ENCODE assay signal across 10 mouse cellular contexts in the genomic region with DNA sequence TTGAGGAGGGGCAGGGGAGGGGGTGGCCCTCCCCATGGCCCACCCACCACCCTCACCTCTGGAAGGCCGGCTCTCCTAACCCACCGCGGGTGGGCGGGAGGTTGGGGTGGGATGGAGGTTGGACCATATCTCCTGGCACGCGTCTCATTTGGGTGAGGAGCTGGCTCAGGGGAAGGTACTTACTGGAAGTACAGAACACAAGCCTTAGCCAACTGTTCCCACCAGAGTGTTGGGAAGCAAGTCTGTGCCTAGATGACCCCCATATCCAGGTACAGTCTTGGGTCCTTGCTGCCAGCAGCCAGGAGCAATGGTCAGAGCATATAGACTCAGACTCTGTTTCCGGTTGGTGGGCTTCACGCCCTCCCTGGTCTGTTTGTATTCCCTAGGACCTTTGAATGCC. TPM values are rescaled to one million over a fixed set of nuclear protein-coding genes. Genes with fewer than 3 reads are reported as not detected.
DNase-seq lines count a peak whose midpoint lies in the region; ATAC-seq lines count a peak whose summit lies in the region.
"Had no signal": no experiment of that assay in that cellular context is flagged by ENCODE, and none has a peak within 500 bp of the region (broad histone marks: within the 10 kb centered on the region; RNA-seq: fewer than 3 reads in every experiment).

No protein-coding gene starts in this region.

- H3K36me3 ChIP-seq in kidney, embryonic 16.5 days (ENCODE audit: insufficient read depth, low read length): no peaks in the 10 kb centered on the region
- peaks cover 4% of the 10 kb centered on the region; the same call in 1 of the 2 replicates for H3K36me3 ChIP-seq in forebrain, embryonic 11.5 days (ENCODE audit: control insufficient read depth, insufficient read depth, low read length)
- no peaks in the 10 kb centered on the region for H3K36me3 ChIP-seq in hindbrain, embryonic 14.5 days (replicated peaks; ENCODE audit: control insufficient read depth, insufficient read depth)
- H3K36me3 ChIP-seq in midbrain, embryonic 16.5 days (ENCODE audit: control insufficient read depth, insufficient read depth, low read length): no peaks in the 10 kb centered on the region
- H3K36me3 ChIP-seq: G1E had no signal

- 18% methylated on average over 8 of the region's 8 CpGs for WGBS in kidney, embryonic 16.5 days
- WGBS in forebrain, embryonic 11.5 days: 4% methylated on average over 8 of the region's 8 CpGs
- WGBS in hindbrain, embryonic 14.5 days: 6% methylated on average over 8 of the region's 8 CpGs
- WGBS in midbrain, embryonic 16.5 days: 10% methylated on average over 8 of the region's 8 CpGs

- H3K9me3 ChIP-seq in kidney, embryonic 16.5 days (ENCODE audit: low read length): no peaks in the 10 kb centered on the region
- no peaks in the 10 kb centered on the region for H3K9me3 ChIP-seq in forebrain, embryonic 11.5 days (ENCODE audit: control insufficient read depth, low read length)
- no peaks in the 10 kb centered on the region for H3K9me3 ChIP-seq in hindbrain, embryonic 14.5 days (ENCODE audit: control insufficient read depth, low read length)
- no peaks in the 10 kb centered on the region for H3K9me3 ChIP-seq in midbrain, embryonic 16.5 days (replicated peaks; ENCODE audit: control insufficient read depth, low read length, poor library complexity, severe bottlenecking)

- peaks cover 33% of the 10 kb centered on the region for H3K4me1 ChIP-seq in kidney, embryonic 16.5 days (ENCODE audit: insufficient read depth, low read length)
- H3K4me1 ChIP-seq in forebrain, embryonic 11.5 days (replicated peaks; ENCODE audit: control insufficient read depth, insufficient read depth, low read length): peaks cover 48% of the 10 kb centered on the region
- H3K4me1 ChIP-seq in hindbrain, embryonic 14.5 days (replicated peaks; ENCODE audit: control insufficient read depth, insufficient read depth, low read length): peaks cover 51% of the 10 kb centered on the region
- peaks cover 50% of the 10 kb centered on the region for H3K4me1 ChIP-seq in midbrain, embryonic 16.5 days (ENCODE audit: control insufficient read depth, insufficient read depth, low read length)

- no peak overlapping the region for H3K27ac ChIP-seq in kidney, embryonic 16.5 days (ENCODE audit: low read length)
- peak overlapping the region; percentile 70 for H3K27ac ChIP-seq in forebrain, embryonic 11.5 days (ENCODE audit: low read depth, low read length)
- H3K27ac ChIP-seq in hindbrain, embryonic 14.5 days: no peak overlapping the region
- no peak overlapping the region for H3K27ac ChIP-seq in midbrain, embryonic 16.5 days (ENCODE audit: low read length)
- H3K27ac ChIP-seq: layer of hippocampus, adult 2 months had no signal

- H3K4me2 ChIP-seq in kidney, embryonic 16.5 days (replicated peaks; ENCODE audit: low read depth, low read length): peak overlapping the region; percentile 25
- H3K4me2 ChIP-seq in forebrain, embryonic 11.5 days (ENCODE audit: low read depth, low read length, severe bottlenecking): peak overlapping the region; percentile 40
- peak overlapping the region; percentile 38 for H3K4me2 ChIP-seq in hindbrain, embryonic 14.5 days (replicated peaks)
- peak overlapping the region; percentile 26; the same call in 1 of the 2 replicates for H3K4me2 ChIP-seq in midbrain, embryonic 16.5 days (ENCODE audit: low read length)

- peaks cover 90% of the 10 kb centered on the region for H3K27me3 ChIP-seq in kidney, embryonic 16.5 days (ENCODE audit: insufficient read depth, low read length)
- H3K27me3 ChIP-seq in forebrain, embryonic 11.5 days (ENCODE audit: control insufficient read depth, insufficient read depth, low read length): peaks cover 38% of the 10 kb centered on the region
- peaks cover 20% of the 10 kb centered on the region for H3K27me3 ChIP-seq in hindbrain, embryonic 14.5 days (ENCODE audit: control insufficient read depth, insufficient read depth, low read length)
- peaks cover 7% of the 10 kb centered on the region; the same call in 1 of the 2 replicates for H3K27me3 ChIP-seq in midbrain, embryonic 16.5 days (ENCODE audit: control insufficient read depth, insufficient read depth, low read depth, low read length)

- no peak for ATAC-seq in kidney, embryonic 16.5 days (ENCODE audit: low FRiP score, low TSS enrichment)
- peak; percentile 21 for ATAC-seq in forebrain, embryonic 11.5 days (replicated peaks; ENCODE audit: low FRiP score)
- no peak for ATAC-seq in hindbrain, embryonic 14.5 days (ENCODE audit: low FRiP score)
- no peak for ATAC-seq in midbrain, embryonic 16.5 days

- H3K9ac ChIP-seq in kidney, embryonic 16.5 days (replicated peaks; ENCODE audit: low read length): no peak overlapping the region; the same call in 1 of the 2 replicates
- no peak overlapping the region; the same call in 1 of the 2 replicates for H3K9ac ChIP-seq in forebrain, embryonic 11.5 days (ENCODE audit: low read length)
- H3K9ac ChIP-seq in hindbrain, embryonic 14.5 days: no peak overlapping the region
- no peak overlapping the region for H3K9ac ChIP-seq in midbrain, embryonic 16.5 days (ENCODE audit: low read depth, low read length)

- no peak for DNase-seq in kidney, adult 18-20 months
- DNase-seq in forebrain, embryonic 11.5 days (ENCODE audit: low spot score): no peak
- DNase-seq in hindbrain, embryonic 14.5 days (ENCODE audit: low spot score): no peak
- DNase-seq in cerebellum, postnatal 25 days: no peak
- DNase-seq in ovary, postnatal 14 days (ENCODE audit: low spot score): no peak
- DNase-seq: lung, postnatal 36 days had no signal

- H3K4me3 ChIP-seq in kidney, embryonic 16.5 days (ENCODE audit: low read length): no peak overlapping the region
- peak overlapping the region; percentile 14; the same call in 1 of the 2 replicates for H3K4me3 ChIP-seq in forebrain, embryonic 11.5 days (ENCODE audit: low read depth, low read length)
- no peak overlapping the region for H3K4me3 ChIP-seq in hindbrain, embryonic 14.5 days (replicated peaks; ENCODE audit: low read length)
- no peak overlapping the region for H3K4me3 ChIP-seq in midbrain, embryonic 16.5 days (ENCODE audit: low read depth, low read length)
- H3K4me3 ChIP-seq: layer of hippocampus, adult 2 months had no signal

RNA-seq across cellular contexts. Expression of a gene that starts 2.1 kb away (rescaled TPM):
- polyA plus RNA-seq in kidney, embryonic 16.5 days (2015; fragmentation: Nextera tagmentation; extraction: Ambion mirVana): 17.2 and 20.1 TPM in 2 replicates
- 313 and 318 TPM in 2 replicates for polyA plus RNA-seq in forebrain, embryonic 11.5 days (2014; fragmentation: Nextera tagmentation; extraction: Ambion mirVana)
- 70.0 and 102 TPM in 2 replicates for polyA plus RNA-seq in hindbrain, embryonic 14.5 days (2014; fragmentation: Nextera tagmentation; extraction: Ambion mirVana)
- polyA plus RNA-seq in midbrain, embryonic 16.5 days (2015; fragmentation: Nextera tagmentation; extraction: Ambion mirVana): 107 and 135 TPM in 2 replicates
- polyA plus RNA-seq: G1E had no signal

RNA-seq across cellular contexts. Expression of a gene that starts 5.3 kb away (rescaled TPM):
- polyA plus RNA-seq in kidney, embryonic 16.5 days (2015; fragmentation: Nextera tagmentation; extraction: Ambion mirVana): 51.9 and 53.8 TPM in 2 replicates
- 43.1 and 49.1 TPM in 2 replicates for polyA plus RNA-seq in forebrain, embryonic 11.5 days (2014; fragmentation: Nextera tagmentation; extraction: Ambion mirVana)
- polyA plus RNA-seq in hindbrain, embryonic 14.5 days (2014; fragmentation: Nextera tagmentation; extraction: Ambion mirVana): 34.1 and 34.4 TPM in 2 replicates
- 42.1 and 45.5 TPM in 2 replicates for polyA plus RNA-seq in midbrain, embryonic 16.5 days (2015; fragmentation: Nextera tagmentation; extraction: Ambion mirVana)

RNA-seq across cellular contexts. Expression of a gene that starts 30.3 kb away (rescaled TPM):
- polyA plus RNA-seq in kidney, embryonic 16.5 days (2015; fragmentation: Nextera tagmentation; extraction: Ambion mirVana): 0.74 and 0.95 TPM in 2 replicates
- polyA plus RNA-seq in forebrain, embryonic 11.5 days (2014; fragmentation: Nextera tagmentation; extraction: Ambion mirVana): 0.61 and 1.4 TPM in 2 replicates
- polyA plus RNA-seq in hindbrain, embryonic 14.5 days (2014; fragmentation: Nextera tagmentation; extraction: Ambion mirVana): 0.40 TPM in 1 of 2 replicates, not detected in the other
- polyA plus RNA-seq in midbrain, embryonic 16.5 days (2015; fragmentation: Nextera tagmentation; extraction: Ambion mirVana): 0.42 TPM in 1 of 2 replicates, not detected in the other

RNA-seq across cellular contexts. Expression of a gene that starts 59.7 kb away (rescaled TPM):
- polyA plus RNA-seq in kidney, embryonic 16.5 days (2015; fragmentation: Nextera tagmentation; extraction: Ambion mirVana): 39.1 and 42.2 TPM in 2 replicates
- polyA plus RNA-seq in forebrain, embryonic 11.5 days (2014; fragmentation: Nextera tagmentation; extraction: Ambion mirVana): 29.4 and 32.0 TPM in 2 replicates
- polyA plus RNA-seq in hindbrain, embryonic 14.5 days (2014; fragmentation: Nextera tagmentation; extraction: Ambion mirVana): 55.9 and 57.1 TPM in 2 replicates
- 59.3 and 64.5 TPM in 2 replicates for polyA plus RNA-seq in midbrain, embryonic 16.5 days (2015; fragmentation: Nextera tagmentation; extraction: Ambion mirVana)
- polyA plus RNA-seq: G1E had no signal
